Mouse (Mus musculus) MEL (cell line): ENCODE results near the gene Gatad2b. TPM values are rescaled to one million over a fixed set of nuclear protein-coding genes. Genes with fewer than 3 reads are reported as not detected.

Experiments
- DNase-seq: peaks from one replicate; pipeline ENCODE4 v3.0.0; 2011; ENCODE audit warnings: low read depth, low spot score
- H3K27ac ChIP-seq: 2 replicates; pipeline ENCODE4 v1.5.1; 2012; ENCODE audit warnings: low read depth, mild to moderate bottlenecking, control low read depth, low read length, moderate library complexity; ENCODE audit not compliant: control insufficient read depth
- H3K27me3 ChIP-seq, 2 experiments: fragments of 150-350 bp in 1 of 2; sonication (generic) in 1 of 2; 2 replicates each; pipeline ENCODE4 v1.6.1; 2012; ENCODE audit warnings: low read length in 2 of 2, mild to moderate bottlenecking in 2 of 2, improper control_type of control experiment in 1 of 2, moderate library complexity in 1 of 2; ENCODE audit not compliant: insufficient read depth in 2 of 2, control insufficient read depth in 1 of 2
- H3K36me3 ChIP-seq, 2 experiments: 2 replicates each; pipeline ENCODE4 v1.6.1; 2012 to 2014; ENCODE audit warnings: low read length in 2 of 2, improper control_type of control experiment in 1 of 2, inconsistent platforms in 1 of 2, mild to moderate bottlenecking in 1 of 2; ENCODE audit not compliant: insufficient read depth in 2 of 2, control insufficient read depth in 1 of 2
- H3K4me1 ChIP-seq, 2 experiments: fragments of 150-350 bp in 1 of 2; sonication (generic) in 1 of 2; 2 replicates each; pipeline ENCODE4 v1.6.1; 2012; ENCODE audit warnings: low read length in 2 of 2, improper control_type of control experiment in 1 of 2, mild to moderate bottlenecking in 1 of 2; ENCODE audit not compliant: insufficient read depth in 2 of 2, control insufficient read depth in 1 of 2
- H3K4me3 ChIP-seq, 2 experiments: fragments of 150-350 bp in 1 of 2; sonication (generic) in 1 of 2; 2 replicates each; pipeline ENCODE4 v1.5.1; 2012; ENCODE audit warnings: low read depth in 2 of 2, low read length in 2 of 2, mild to moderate bottlenecking in 2 of 2, moderate library complexity in 2 of 2, control low read depth in 1 of 2, improper control_type of control experiment in 1 of 2; ENCODE audit not compliant: control insufficient read depth in 1 of 2, insufficient read depth in 1 of 2
- H3K79me2 ChIP-seq: 2 replicates; pipeline ENCODE4 v1.6.1; 2012; ENCODE audit warnings: mild to moderate bottlenecking, low read length, moderate library complexity; ENCODE audit not compliant: control insufficient read depth, poor library complexity, insufficient read depth
- H3K9ac ChIP-seq: 2 replicates; pipeline ENCODE4 v1.6.1; 2012; ENCODE audit warnings: low read depth, mild to moderate bottlenecking, control low read depth, low read length, moderate library complexity; ENCODE audit not compliant: control insufficient read depth, poor library complexity, severe bottlenecking
- H3K9me3 ChIP-seq: fragments of 150-350 bp; sonication (generic); replicated peaks from 2 replicates; pipeline ENCODE4 v1.6.1; 2012; ENCODE audit warnings: mild to moderate bottlenecking, low read length, improper control_type of control experiment, moderate library complexity; ENCODE audit not compliant: insufficient read depth
- BHLHE40 ChIP-seq: IDR thresholded peaks from 2 replicates; pipeline ENCODE4 v1.6.1; 2012; ENCODE audit warnings: low read depth, mild to moderate bottlenecking, inconsistent platforms, low read length, improper control_type of control experiment, borderline replicate concordance
- EP300 ChIP-seq, 2 experiments: IDR thresholded peaks; 2 replicates each; pipeline ENCODE4 v1.6.1; 2011; ENCODE audit warnings: improper control_type of control experiment in 2 of 2, low read length in 2 of 2, low read depth in 1 of 2, mild to moderate bottlenecking in 1 of 2
- ETS1 ChIP-seq: IDR thresholded peaks from 2 replicates; pipeline ENCODE4 v1.6.1; 2012; ENCODE audit warnings: low read depth, mild to moderate bottlenecking, inconsistent platforms, low read length, improper control_type of control experiment, moderate library complexity
- GATA1 ChIP-seq: IDR thresholded peaks from 2 replicates; pipeline ENCODE4 v1.6.1; 2011; ENCODE audit warnings: low read depth, low read length, improper control_type of control experiment
- HCFC1 ChIP-seq: IDR thresholded peaks from 2 replicates; pipeline ENCODE4 v1.6.1; 2012; ENCODE audit warnings: low read depth, mild to moderate bottlenecking, inconsistent platforms, low read length, improper control_type of control experiment, moderate library complexity
- MAFK ChIP-seq: IDR thresholded peaks from 2 replicates; pipeline ENCODE4 v1.6.1; 2011; ENCODE audit warnings: low read depth, mild to moderate bottlenecking, low read length, improper control_type of control experiment, borderline replicate concordance
- MEF2A ChIP-seq: IDR thresholded peaks from 2 replicates; pipeline ENCODE4 v1.6.1; 2014; ENCODE audit warnings: low read depth, mild to moderate bottlenecking, inconsistent platforms, low read length, improper control_type of control experiment; ENCODE audit not compliant: poor library complexity, insufficient replicate concordance, severe bottlenecking; ENCODE audit errors: extremely low read depth
- MXI1 ChIP-seq: IDR thresholded peaks from 2 replicates; pipeline ENCODE4 v1.6.1; 2011; ENCODE audit warnings: mild to moderate bottlenecking, low read depth, low read length, improper control_type of control experiment
- MYC ChIP-seq: IDR thresholded peaks from 2 replicates; pipeline ENCODE4 v1.6.1; 2011; ENCODE audit warnings: low read depth, mild to moderate bottlenecking, low read length, improper control_type of control experiment, moderate library complexity
- NELFE ChIP-seq: IDR thresholded peaks from 2 replicates; pipeline ENCODE4 v1.6.1; 2011; ENCODE audit warnings: low read depth, low read length, improper control_type of control experiment
- POLR2AphosphoS2 ChIP-seq: IDR thresholded peaks from 2 replicates; pipeline ENCODE4 v1.6.1; 2011; ENCODE audit warnings: low read length, improper control_type of control experiment
- POLR2AphosphoS5 ChIP-seq: IDR thresholded peaks from 2 replicates; pipeline ENCODE4 v1.6.1; 2012; ENCODE audit warnings: low read depth, borderline replicate concordance, mild to moderate bottlenecking, inconsistent platforms, low read length, moderate library complexity, mixed read lengths
- RCOR1 ChIP-seq: IDR thresholded peaks from 2 replicates; pipeline ENCODE4 v1.6.1; 2012; ENCODE audit warnings: low read depth, mild to moderate bottlenecking, inconsistent platforms, low read length, improper control_type of control experiment
- TAL1 ChIP-seq: IDR thresholded peaks from 2 replicates; pipeline ENCODE4 v1.6.1; 2012; ENCODE audit warnings: mild to moderate bottlenecking, inconsistent platforms, low read length, moderate library complexity, mixed read lengths
- TBP ChIP-seq: IDR thresholded peaks from 2 replicates; pipeline ENCODE4 v1.8.0; 2011; ENCODE audit warnings: low read depth, low read length, improper control_type of control experiment
- UBTF ChIP-seq: IDR thresholded peaks from 2 replicates; pipeline ENCODE4 v1.6.1; 2012; ENCODE audit warnings: low read depth, mild to moderate bottlenecking, inconsistent platforms, low read length, improper control_type of control experiment, moderate library complexity, borderline replicate concordance; ENCODE audit not compliant: insufficient read depth
- ZC3H11A ChIP-seq: IDR thresholded peaks from 2 replicates; pipeline ENCODE4 v1.6.1; 2012; ENCODE audit warnings: low read depth, mild to moderate bottlenecking, inconsistent platforms, low read length, improper control_type of control experiment
- ZMIZ1 ChIP-seq: IDR thresholded peaks from 2 replicates; pipeline ENCODE4 v1.6.1; 2012; ENCODE audit warnings: low read depth, mild to moderate bottlenecking, inconsistent platforms, low read length, improper control_type of control experiment, moderate library complexity
- ZNF384 ChIP-seq: IDR thresholded peaks from 2 replicates; pipeline ENCODE4 v1.6.1; 2012; ENCODE audit warnings: low read depth, mild to moderate bottlenecking, inconsistent platforms, low read length, improper control_type of control experiment
- polyA plus RNA-seq, 2 experiments: library from polyadenylated mRNA; stranded (reverse) in 1 of 2; unstranded in 1 of 2; fragments of >175 nt in 1 of 2; fragments of >200 nt in 1 of 2; gene quantifications; 2 replicates each; pipeline versions ENCODE4 v1.2.1 to v1.2.4; 2012; ENCODE audit warnings: low replicate concordance in 2 of 2, low read depth in 1 of 2; ENCODE audit not compliant: insufficient read length in 2 of 2, insufficient read depth in 1 of 2, missing spikeins in 1 of 2
- total RNA-seq: library from RNA; depleted of rRNA; stranded (reverse); fragments of 300-350 nt; gene quantifications from 2 replicates; pipeline ENCODE4 v1.2.3, GENCODE M21; 2012

Gene Gatad2b
- total and polyA plus RNA-seq, 3 experiments = 9.1 to 37.6 TPM; not detected in 1

DNA sequence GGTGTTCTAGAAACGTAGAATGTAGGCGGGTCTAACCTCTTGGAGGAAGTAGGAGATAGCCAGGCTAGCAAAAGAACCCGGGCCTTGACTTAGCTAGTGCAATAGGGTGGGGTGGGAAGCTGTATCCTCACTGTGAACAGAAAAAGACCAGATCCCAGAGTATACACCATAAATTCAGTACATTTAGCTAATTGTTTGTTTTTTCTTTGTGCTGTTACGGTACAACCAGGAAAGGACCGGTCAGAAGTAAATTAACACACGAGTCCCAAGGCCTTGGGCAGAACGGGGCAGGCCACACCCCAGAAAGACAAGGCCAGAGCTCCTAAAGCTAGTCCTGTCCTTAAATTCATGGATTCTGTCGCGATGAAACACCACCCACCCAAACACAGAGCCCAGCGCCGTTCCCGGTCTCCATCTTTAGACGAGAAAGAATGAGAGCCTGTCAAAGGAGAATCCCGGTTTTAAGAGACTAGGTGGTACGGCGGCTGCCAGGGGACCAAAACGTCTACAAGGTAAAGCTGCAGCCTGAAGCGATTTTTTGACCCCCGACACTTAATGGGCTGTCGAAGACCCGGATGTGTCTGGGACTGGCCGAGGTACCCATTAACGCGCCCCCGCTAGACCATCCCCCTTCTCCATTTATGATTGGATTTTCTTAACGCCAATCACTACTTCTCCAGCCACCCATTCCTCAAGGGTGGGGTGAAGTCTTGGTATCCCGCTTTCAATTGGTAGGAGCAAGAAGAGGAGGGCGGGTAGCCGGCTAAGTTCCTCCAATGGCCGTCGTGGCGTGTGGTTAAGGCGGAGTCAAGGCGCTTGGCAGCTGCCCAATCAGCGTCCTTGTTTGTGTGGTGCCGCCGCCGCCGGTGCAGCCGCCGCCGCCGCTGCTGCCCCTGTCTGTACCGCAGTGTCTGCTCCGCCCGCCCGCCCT is at the start of gene Gatad2b (continued):
- peak; percentile 70 for TF ChIP-seq ZMIZ1
- no peak for TF ChIP-seq ZNF384
- peak; percentile 96 for TF ChIP-seq NELFE
- TF ChIP-seq TAL1 = no peak
- TF ChIP-seq POLR2AphosphoS2 = peak; percentile 83; the same call in 1 of the 2 replicates
- peak; percentile 57; the same call in 1 of the 2 replicates for TF ChIP-seq MXI1

DNA sequence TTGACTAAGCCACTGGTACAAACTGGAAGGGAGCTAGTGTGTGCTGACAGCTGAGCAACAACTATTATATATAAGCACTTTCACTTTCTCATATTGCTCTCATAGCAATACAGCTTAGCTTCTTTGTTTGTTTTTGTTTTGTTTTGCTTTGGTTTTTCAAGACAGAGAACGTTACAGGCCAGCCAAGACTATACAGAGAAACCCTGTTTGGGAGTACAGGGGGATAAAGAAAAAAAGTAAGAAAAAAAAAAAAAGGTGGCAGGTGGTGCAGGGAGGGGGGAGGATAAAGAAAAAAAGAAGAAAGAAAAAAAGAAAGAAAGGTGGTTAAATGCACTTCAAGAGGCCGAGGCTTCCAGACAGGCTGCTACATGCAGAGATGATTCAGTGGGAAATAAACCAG is 47.6 kb upstream of the Gatad2b start:
- H3K27me3 ChIP-seq = no peaks in the 10 kb centered on the region
- no peak for DNase-seq
- no peak overlapping the region for H3K27ac ChIP-seq
- no peak overlapping the region for H3K9ac ChIP-seq
- H3K79me2 ChIP-seq = peaks cover 7% of the 10 kb centered on the region
- no peak for TF ChIP-seq MAFK
- TF ChIP-seq ZNF384 = peak; percentile 63; the same call in 1 of the 2 replicates
- H3K4me3 ChIP-seq = peak overlapping the region in 1 of 2 experiments; percentile 41; a peak in 2 of 4 replicates
- no peaks in the 10 kb centered on the region for H3K9me3 ChIP-seq
- peaks cover 10 to 14% of the 10 kb centered on the region in 2 experiments; a peak in 3 of 4 replicates for H3K4me1 ChIP-seq
- H3K36me3 ChIP-seq = peaks cover 0 to 7% of the 10 kb centered on the region in 2 experiments; a peak in 1 of 4 replicates

DNA sequence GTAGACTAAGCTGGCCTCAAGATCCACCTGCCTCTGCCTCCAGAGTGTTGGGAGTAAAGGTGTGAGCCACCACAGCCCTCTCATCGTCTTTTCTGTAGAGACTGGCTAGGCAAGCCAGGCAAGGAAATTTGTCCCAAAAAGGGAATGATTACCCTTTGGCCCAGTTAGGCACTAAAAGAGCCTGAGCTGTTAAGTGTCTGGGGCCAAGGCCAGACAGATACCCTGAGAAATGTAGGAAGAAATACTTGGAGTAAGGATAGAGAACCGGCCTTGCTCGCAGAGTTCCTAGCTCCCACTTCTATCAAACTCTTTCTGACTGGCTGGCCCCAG is 45.4 kb upstream of the Gatad2b start:
- Histone ChIP-seq H3K4me3 (peak overlapping the region; percentile 44 to 71), H3K36me3 (peaks cover 0 to 7% of the 10 kb centered on the region in 2 experiments; a peak in 2 of 4 replicates)
- TF ChIP-seq ZNF384 (no peak), GATA1 (no peak), UBTF (no peak), TAL1 (no peak), RCOR1 (no peak), ZMIZ1 (no peak), MAFK (no peak), TBP (no peak), MYC (no peak), EP300 (IDR thresholded peaks at IDR 0.05; ENCODE audit: low read depth in 1 of 2, low read length in 2 of 2) (no peak), POLR2AphosphoS5 (no peak), POLR2AphosphoS2 (no peak), BHLHE40 (no peak), HCFC1 (no peak), ZC3H11A (no peak), ETS1 (no peak), MEF2A (no peak)
- TF ChIP-seq, all 39 proteins: peak for 0
- no peaks in the 10 kb centered on the region for H3K27me3 ChIP-seq
- peak overlapping the region; percentile 60 for H3K9ac ChIP-seq
- H3K4me1 ChIP-seq = peaks cover 7 to 10% of the 10 kb centered on the region in 2 experiments; a peak in 2 of 4 replicates
- DNase-seq = no peak
- peaks cover 7% of the 10 kb centered on the region for H3K79me2 ChIP-seq
- no peaks in the 10 kb centered on the region for H3K9me3 ChIP-seq
- peak overlapping the region; percentile 31 for H3K27ac ChIP-seq
